Mouse (Mus musculus): Measurements from ENCODE around the gene Erp29. TPM values are rescaled to one million over a fixed set of nuclear protein-coding genes. Genes with fewer than 3 reads are reported as not detected.

Gene Erp29
- total RNA-seq, 2 experiments from 2014 or later = 140 to 150 TPM

DNA sequence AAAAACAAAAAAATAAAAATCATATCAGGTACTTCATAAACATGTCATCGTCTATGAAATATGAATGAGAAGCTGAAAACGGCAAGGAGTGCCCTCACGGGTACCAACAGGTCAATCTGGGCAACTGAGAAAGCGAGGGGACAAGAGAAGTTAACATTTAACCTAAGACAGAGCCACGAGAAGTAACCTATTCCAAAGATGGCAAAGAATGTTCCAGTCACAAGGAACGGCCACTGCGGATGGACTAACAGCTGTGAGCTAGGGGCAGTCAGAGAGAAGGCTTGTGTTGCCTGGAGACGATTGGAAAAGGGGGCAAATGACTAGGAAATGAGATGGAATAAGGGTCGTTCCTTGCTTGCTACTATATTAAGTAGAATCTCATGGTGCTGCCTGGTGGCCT, 1.8 kb downstream of the Erp29 start:
- no peak for DNase-seq (ENCODE audit: low spot score in 2 of 2)

DNA sequence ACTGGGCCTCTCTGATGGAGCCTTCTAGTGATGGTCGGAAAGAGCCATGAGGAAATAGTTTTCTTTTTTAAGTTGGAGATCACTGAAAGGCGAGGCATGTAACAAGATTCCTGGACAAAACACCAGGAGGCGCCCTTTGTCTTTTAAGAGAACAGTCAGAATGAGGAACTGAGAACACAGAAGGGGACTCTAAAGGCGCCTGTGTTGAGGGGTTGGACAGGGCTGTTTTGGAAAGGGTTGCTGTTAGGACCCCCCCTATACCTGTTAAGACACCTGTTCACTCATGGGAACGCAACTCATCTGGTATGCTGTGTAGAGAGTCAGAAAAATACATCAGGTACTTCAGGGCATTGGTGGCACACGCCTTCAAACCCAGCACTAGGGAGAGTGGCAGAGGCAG, 2.3 kb downstream of the Erp29 start:
- DNase-seq (ENCODE audit: low spot score in 2 of 2) = peak in 1 of 2 experiments; percentile 44

DNA sequence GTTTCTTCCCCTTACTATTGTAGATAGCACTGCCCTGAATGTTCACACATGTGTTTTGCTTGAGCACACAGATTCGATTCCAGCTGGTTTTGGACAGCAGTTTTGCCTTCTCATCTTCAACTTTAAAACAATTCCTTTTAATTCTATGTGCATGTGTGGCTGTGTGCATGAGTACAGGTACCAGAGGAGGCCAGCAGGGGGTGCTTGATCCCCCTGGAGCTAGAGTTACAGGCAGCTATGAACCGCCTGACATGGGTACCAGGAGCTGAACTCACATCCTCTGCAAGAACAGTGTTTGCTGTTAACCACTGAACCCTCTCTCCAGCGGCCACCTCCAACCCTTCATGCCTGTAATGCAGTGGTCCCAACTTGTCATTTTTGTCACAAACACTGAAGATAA, 3.9 kb downstream of the Erp29 start:
- no peak for DNase-seq (ENCODE audit: low spot score in 2 of 2)

DNA sequence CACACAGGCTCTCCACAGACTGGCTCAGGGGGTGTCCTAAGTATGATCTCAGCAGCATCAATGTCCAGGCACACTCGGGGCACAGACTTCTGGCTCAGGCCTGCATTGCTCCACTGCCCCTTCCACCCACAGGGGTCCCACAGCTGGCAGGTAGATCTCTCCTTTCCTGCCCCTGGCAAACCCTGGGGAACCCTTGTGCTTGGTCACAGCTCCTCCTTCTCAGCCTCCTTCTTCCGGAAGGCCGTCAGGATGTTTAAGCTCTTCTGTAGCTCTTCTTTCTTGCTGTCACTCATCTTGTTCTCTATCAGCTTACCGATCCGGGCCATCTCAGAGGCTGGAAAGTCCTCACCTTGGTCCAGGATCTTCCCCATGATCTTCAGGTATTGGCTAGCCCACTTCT, 7.4 kb downstream of the Erp29 start:
- no peak for DNase-seq (ENCODE audit: low spot score in 2 of 2)

DNA sequence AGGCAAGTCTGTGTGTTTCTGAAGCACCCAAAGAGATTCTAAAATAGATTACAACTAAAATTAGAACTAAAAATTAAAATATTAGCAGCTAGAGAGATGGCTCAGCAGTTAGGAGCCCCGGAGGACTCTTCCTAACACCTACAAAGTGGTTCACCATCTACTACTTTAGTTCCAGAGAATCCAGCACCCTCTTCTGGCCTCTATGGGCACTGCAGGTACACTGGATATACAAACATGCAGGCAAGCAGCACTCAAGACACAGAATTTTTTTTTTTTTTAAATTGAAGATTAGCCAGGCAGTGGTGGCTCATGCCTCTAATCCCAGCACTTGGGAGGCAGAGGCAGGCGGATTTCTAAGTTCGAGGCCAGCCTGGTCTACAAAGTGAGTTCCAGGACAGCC, 8.8 kb downstream of the Erp29 start:
- DNase-seq (ENCODE audit: low spot score in 2 of 2) = peak in 1 of 2 experiments; percentile 64

DNA sequence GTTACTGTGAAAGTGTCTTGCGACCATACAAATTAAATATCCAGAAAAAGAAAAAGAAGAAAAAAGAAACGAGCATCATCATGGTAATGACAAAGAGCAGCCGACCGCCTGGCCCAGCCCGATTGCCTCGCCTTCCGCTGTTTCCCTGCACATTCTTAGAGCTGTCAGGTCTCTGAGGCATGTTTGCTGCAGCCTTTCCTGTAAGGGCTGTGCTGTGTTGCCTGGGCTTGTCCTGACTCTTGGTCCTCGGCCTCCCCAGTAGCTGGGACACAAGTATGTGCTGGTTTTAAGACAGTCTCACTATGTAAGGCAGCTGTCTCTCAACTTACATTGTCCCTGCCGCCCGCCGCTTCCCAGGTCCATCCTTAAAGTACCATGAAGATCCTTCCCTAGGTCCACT, 13.6 kb downstream of the Erp29 start:
- DNase-seq (ENCODE audit: low spot score in 2 of 2) = no peak

DNA sequence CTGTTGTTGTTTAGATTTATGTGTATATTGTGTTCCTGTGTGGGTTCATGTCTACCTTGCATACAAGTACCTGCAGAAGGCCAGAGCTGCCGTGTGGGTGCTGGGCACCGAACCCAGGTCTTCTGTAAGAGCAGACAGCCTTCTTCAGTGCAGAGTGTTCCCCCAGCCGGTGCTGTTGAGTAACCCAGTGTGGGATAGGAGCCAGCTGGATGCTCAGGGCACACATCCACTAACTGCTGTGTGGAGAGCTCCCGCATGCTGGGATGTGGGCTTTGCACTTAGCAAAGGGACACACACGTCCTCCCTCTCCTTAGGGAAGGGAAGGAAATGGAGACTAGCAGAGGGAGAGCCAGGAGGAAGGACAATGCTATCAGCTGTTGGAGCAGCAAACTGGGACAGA, 14.2 kb downstream of the Erp29 start:
- peak; percentile 39 to 72 for DNase-seq (ENCODE audit: low spot score in 2 of 2)

DNA sequence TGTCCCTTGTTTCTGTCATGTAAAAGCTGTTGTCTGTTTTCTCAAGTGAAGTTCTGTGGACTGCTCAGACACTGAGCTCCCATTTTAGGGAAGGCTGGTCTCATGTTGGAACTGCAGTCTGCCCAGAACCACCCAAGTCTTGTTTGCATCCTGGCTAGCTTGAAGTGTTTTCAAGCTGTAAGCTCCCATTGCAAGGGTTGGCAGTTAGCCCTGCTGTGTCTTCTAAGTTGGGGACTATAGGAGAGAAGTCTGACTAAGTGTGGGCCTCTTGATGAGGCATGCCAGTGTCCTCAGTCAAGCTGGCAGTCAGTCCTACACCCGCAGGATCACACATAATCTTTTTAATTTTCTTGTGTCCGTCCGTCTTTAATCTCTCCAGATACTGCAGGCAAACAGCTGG, 23.4 kb downstream of the Erp29 start:
- DNase-seq (ENCODE audit: low spot score in 2 of 2) = no peak

DNA sequence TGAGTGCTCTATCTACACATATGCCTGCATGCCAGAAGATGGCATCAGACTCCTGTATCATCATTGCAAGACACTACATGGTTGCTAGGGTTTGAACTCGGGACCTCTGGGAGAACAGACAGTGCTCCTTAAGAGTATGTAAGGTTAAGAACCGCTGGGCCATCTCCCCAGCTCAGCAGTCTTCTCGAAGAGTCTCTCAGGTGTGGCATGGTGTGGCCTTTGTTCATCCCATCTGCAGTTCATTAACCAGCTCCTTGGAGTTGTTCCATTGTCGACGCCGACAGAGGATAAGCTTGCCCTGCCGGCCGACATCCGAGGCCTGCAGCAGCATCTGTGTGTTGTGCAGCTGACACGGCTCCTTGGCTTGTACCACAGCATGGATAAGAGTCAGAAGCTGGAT, 29.0 kb downstream of the Erp29 start:
- DNase-seq (ENCODE audit: low spot score in 2 of 2) = no peak

DNA sequence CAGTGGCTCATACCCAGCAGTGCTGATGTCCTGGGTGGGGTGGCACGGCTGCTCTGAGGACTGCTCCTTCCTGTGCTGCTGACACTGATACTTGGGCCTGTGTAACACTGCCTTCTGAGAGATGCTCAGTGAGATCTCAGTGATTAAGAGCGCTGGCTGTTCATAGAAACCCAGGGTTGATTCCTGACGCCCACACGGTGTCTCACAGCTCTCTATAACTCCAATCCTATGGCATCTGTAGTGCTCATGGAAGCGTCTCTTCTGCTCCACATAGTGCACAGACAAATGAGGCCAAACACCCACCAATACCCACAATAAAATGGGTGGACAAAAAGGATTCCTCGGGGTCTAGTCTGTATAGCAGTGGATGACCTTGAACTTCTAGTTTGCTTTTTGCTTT, 29.5 kb downstream of the Erp29 start:
- DNase-seq (ENCODE audit: low spot score in 2 of 2) = no peak

DNA sequence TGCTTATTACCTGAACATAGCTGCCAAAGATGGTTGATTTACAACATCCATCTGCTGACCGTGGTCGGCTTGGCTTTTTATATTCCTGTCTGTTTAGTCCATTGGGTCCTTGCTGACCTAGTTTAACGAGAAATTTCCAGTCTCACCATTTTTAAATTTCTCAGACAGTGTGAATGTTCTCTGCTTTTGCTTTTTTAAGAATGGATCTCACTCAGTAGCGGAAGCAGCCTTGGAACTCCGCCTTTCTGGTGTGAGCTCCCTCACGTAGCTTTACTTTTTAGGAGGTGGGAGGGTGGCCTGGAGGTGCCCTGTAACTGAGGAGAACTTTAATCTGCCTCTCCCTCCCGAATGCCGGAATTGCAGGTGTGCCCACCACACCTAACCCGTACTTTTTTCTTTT, 31.6 kb downstream of the Erp29 start:
- no peak for DNase-seq (ENCODE audit: low spot score in 2 of 2)

DNA sequence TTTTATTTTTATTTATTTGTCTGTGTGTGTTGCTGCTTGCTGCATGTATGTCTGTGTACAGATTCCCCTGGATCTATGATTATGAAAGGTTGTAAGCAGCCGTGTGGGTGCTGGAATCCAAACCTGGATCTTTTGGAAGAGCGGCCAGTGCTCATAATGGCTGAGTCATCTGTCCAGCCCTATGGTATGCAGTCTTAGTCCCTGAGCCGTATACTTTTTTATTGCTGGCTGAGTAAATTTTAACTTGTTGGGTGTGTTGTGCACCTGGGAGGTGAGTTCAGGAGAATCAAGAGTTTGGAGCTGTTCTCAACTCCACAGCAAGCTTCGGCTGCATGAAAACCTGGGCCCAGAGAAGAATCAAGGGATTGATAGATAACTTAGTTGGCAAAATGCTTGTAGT, 41.3 kb downstream of the Erp29 start:
- no peak for DNase-seq (ENCODE audit: low spot score in 2 of 2)

DNA sequence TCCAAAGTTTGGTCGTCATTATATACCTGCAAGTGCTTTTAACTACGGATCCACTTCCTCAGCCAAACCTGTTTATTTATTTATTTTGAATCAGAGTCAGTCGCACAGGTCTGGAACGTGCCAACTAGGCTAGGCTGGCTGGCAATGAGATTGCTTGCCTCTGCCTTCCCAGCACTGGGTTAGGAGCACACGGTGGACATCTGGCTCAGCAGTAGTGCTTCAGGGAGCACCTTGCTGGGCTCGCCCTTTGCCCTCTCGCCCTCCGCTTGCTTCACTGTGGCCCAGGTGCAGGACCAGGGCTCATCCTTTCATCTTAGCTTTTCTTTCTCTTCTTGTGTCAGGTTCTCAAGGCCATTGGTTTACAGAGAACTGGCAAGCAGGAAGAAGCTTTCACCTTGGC, 44.5 kb downstream of the Erp29 start:
- DNase-seq (ENCODE audit: low spot score in 2 of 2) = no peak

DNA sequence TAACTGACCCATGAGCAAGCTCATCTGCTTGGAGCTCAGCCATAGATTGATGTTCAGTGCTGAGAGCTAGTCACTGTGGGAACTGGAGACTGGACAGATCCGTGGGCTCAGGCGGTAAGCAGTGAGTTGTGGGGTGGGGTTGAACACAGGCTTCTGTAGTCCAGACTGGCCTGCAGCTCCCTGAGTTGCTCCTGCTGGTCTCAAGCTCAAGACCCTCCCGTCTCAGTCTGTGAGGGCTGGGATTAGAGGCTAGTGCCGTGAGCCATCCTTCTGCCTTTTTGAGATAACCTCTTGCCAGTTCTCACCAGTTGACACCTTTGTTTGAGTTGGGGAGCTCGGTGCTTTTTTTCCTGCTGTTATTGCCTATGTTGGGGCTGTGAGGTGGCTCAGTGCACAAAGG, 51.5 kb downstream of the Erp29 start:
- DNase-seq (ENCODE audit: low spot score in 2 of 2) = no peak

DNA sequence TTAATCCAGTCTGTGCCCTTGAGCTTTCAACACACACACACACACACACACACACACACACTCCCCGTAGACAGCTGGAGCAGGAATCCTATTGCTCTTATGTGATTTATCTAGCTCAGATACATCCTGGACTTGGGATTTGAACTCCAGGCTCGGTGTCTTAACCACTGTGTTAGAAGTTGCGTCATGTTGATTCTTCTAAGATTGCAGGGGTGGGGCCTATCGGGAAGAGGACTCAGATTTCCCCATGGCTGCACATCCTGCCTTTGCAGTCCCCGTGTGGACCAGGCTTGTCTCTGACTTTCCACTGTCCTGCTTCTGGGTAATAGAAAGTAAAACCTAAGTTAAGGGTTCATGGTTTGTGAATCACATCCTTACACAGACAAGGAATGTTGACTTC, 52.2 kb downstream of the Erp29 start:
- DNase-seq (ENCODE audit: low spot score in 2 of 2) = no peak

DNA sequence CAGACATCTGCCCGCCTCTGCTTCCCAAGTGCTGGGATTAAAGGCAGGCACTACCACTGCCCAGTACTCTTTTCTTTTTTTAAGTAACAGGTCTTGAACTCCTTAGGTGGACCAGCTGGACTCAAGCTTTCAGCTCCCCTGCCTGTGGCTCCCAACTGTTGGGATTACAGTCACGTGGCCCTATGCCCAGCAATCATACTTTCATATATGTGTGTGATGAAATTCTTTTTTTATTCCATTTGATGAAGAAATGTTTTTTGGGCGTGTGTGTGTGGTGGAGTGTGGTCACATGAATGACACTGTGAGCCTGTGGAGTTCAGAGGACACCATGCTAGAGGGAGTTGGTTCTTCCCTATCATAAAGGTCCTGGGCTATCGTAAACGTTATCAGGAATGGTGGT, 52.8 kb downstream of the Erp29 start:
- DNase-seq (ENCODE audit: low spot score in 2 of 2) = no peak

DNA sequence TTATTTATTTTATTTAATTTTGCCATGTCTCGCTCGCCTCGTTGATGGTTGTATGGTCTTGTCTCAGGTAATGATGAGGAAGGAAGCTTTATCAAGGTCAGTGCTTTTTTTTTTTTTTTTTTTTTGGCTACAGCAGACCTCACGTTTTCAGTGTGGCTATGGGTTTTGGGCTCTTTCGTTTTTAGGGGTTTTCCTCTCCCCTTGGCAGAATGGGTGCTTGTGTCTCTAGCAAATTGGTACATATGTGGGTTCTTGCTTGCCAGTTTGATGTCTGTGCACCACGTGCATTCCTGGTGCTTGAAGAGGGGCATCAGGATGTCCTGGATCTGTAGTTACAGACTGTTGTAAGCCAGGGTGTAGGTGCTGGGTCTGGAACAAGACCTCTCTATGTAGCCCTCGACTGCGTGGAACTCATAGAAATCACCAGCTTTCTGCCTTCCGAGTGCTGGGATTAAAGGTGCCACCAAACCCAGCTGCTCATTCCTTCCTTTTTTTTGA, 53.3 kb downstream of the Erp29 start:
- DNase-seq (ENCODE audit: low spot score in 2 of 2) = no peak

DNA sequence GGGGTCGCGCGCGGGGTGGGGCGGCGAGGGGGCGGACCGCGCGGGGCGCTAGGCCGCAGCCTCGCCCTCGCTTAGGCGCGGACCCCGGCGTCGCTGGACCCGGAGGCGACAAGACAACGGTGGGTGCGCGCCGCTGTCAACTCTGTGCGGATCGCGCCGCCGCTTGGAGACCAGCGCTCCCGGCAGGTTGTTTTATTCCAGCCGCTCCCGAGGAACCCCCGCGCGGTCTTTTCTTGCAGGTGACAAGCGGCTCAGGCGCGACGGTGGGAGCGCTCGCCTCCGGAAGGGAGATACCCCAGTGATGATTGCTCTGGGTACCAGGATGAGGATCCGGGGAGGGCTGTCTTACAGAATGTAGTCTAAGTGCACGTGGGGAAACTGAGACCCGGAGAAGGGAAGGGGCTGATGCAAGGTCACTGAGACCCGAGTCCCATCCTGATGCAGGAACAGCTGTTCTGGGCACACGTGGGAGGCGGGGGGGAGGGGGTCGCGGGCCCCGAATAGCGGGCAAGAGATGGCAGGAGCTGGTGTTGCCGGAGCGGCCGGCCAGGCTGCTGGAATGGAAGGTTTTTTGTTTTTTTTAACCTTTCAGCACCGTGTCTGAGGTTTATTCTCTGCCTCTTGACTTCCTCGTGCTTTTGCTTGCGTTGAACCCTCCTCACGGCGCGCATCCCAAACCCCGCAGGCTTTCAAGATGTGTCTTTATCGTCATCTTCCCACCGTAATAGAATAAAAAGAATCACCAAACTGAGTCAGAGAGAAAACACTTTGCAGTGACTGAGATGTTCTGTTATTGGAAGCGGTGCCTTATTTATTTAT, 54.0 kb downstream of the Erp29 start:
- no peak for DNase-seq (ENCODE audit: low spot score in 2 of 2)

DNA sequence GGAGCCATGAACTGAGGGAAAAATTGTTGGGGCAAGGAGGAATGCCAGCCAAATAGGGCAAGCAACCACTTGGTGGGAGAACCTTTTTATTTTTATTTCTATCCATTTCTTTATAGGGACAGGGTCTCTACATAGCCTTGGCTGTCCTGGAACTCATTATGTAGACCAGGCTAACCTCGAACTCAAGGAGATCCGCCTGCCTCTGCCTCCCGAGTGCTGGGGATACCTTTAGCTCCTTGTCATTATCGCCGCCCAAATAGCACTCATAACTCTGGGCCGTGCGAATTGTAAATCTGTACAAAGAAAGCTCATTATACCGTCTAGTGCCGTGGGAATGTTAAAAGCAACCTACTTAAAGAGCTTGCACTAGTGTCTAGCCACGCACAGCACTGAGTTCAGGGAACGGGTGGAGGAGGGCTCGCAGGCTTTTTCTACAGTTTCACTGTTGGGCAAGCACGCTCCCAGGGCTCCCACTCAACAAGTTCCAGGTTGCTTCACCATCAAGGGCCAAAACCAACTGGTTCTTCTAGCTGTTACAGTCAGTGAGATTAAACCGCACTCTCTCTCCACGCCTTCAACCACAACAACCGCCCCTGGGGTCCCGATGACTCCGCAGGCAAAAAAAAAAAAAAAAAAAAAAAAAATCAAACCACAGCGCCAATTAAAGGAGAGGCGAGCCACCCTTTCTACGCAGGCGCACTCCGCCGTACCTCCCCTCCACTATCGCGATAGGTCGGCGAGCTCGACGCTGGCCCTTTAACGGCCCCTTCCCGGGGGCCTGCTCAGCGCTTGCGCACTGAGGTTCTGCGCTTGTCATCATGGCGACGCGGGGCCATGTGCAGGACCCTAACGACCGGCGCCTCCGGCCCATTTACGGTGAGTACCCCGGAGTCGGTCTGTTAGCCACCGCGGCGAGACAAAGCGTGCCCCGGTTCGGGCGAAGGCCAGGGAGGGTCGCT, 54.8 kb downstream of the Erp29 start, which contains the start of gene Naa25:
Gene Naa25, plus strand, starts transcription at position 750 of the 959 bp plus-strand sequence.
- DNase-seq (ENCODE audit: low spot score in 2 of 2) = peak; percentile 90 to 93

DNA sequence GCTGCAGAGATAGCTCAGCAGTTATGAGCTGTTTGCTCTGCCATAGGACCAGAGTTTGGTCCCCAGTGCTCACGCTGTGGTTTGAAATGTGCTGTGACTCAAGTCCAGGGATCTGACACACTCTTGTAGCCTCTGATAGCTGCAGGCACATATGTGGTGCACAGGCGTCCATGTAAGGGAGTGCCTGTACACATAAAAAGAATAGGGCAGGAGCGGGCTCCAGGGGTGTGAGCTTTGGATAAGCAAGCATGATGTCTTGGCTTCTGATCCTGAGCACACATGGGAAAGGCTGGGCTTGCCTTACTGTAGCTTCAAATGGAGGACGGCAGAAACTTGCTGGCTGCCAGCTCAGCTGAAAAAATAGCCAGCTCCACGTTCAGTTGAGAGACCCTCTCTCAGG, 56.7 kb downstream of the Erp29 start:
- DNase-seq (ENCODE audit: low spot score in 2 of 2) = no peak

DNA sequence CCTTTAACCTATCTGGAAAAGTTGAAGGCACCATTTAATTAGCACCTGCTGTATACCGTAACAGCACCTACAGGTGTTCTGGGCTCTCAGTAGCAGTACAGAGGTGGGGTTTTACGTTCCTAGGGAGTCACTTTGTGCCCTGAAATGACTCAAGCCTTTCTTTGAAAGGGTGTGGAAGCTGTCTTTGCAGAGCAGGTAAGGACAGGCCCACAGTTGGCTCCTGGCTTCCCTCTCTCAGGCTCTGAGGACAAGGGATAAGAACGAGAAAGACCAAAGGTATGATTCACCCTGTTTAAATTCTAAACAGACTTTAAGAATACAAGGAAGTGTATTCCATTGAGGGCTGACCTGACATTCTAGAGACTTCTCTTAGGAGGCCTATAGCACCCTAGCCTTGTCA, 58.9 kb downstream of the Erp29 start:
- DNase-seq (ENCODE audit: low spot score in 2 of 2) = no peak

All from layer of hippocampus, adult 18-20 months (tissue).